Mouse (Mus musculus): ENCODE measurements at regions not wholly inside any gene's neighbourhood (a gene's known extent, or its start where the extent isn't known, plus 50 kb on each side); places are given as distances from the start of the nearest gene placed in this dataset.

DNA sequence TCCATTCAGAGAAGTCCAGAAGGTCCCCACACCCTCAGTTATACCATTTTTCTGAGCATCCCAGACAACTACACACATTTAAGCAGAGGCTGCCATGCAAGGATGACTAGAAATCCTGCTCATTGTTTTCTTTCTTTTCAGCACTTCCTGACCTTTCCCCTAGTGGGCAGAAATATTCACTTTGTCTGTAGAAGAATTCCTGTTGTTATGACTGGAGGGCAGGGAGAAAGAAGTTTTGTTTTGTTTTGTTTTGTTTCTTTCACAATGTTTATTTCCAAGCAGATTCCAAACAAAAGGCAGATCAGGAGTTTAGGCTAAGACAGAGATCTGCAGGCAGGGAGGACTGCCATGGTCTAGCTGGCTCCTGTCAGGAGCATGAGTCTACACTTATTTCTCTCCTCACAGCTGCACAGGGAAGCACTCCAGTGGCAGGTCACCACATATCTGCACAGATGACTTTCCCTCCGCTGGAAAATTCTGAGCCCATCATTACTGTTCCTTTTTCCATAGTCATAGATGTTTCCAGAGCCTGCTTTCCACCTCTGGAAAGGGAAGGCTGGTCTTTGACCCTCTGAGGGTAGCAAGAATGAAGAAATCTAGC, 182.5 kb upstream of the Dyrk2 start:
- no peak for DNase-seq

GRCm38 (mm10) chr10:119051598-119051997, 181.6 kb upstream of the Dyrk2 start:
- DNase-seq: no peak

DNA sequence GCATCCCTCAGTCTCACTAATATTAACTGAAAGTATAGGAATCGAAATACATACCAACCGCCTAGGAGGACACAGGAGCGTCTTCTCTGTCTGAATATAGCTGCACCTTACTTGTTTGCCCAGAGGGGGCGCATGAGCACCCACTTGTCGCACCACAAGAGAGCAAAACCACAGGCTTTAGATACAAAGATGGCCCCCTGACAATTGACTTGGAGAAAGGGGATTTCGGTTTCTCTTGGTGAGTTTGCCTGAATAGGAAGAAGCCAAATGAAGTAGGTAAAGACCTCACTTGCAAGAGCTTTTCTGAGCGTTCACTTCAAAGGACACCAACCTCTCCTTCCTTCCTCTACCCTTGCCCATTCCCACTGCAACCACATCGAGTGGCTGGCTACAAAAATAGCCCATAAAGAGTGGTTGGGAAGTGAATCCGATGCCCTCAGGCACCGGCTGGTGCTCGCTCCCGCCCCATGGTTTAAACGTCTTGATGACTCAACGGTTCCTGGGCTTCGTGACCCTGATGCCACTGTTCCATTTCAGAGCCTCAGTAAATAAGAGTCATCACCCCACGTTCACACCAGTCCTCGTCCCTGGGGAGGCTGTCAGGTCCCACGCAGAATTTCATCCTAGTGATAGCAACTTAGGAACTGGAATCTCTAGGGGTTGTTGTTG, 180.1 kb upstream of the Dyrk2 start:
- no peak for DNase-seq

DNA sequence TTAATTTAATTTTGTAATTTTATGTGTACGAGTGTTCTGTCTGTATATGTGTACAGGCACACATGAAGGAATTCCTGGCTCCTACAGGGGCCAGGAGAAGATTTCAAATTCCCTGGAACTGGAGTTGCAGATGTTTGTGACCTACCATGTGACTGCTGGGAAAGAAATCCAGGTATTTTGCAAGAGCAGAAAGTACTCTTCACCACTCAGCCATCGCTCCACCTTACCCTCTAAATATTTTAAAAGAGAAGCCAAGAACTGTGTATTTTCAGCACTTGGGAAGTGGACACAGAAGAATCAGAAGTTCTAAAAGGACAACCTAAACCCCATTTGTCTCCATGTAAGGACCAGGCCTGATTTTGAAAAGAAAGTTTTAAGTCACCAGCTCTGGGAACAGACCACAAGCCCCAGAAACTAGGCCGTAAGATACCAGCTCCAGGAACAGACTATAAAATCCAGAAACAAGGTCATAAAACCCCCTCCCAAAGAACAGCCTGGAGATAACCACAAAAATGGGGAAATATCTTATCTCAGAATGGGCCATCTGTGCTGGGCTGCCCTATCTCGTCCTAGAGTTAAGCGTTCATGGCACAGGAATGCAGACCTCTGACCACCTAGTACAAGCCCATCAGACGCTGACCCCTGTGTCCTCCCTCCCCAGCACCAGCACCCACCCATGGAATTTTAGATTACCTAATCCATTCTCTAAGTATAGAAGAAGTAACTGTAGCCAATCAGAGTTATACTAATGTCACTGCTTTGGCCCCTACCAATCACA, 178.8 kb upstream of the Dyrk2 start:
- DNase-seq: no peak

GRCm38 (mm10) chr10:119045059-119045458, 175.1 kb upstream of the Dyrk2 start:
- DNase-seq: no peak

- no peak for DNase-seq
Observed at GRCm38 (mm10) chr10:119043069-119043468, 173.1 kb upstream of the Dyrk2 start.

- no peak for DNase-seq
Observed at GRCm38 (mm10) chr10:119040205-119040604, 170.2 kb upstream of the Dyrk2 start.

- DNase-seq: no peak
Observed at GRCm38 (mm10) chr10:119039732-119040131, 169.7 kb upstream of the Dyrk2 start.

- DNase-seq: no peak
Observed at GRCm38 (mm10) chr10:119038991-119039390, 169.0 kb upstream of the Dyrk2 start.

- DNase-seq: no peak
Observed at GRCm38 (mm10) chr10:119037781-119038180, 167.8 kb upstream of the Dyrk2 start.

GRCm38 (mm10) chr10:119035863-119036262, 165.9 kb upstream of the Dyrk2 start:
- DNase-seq: no peak

- DNase-seq: no peak
Observed at GRCm38 (mm10) chr10:119034396-119034795, 164.4 kb upstream of the Dyrk2 start.

DNA sequence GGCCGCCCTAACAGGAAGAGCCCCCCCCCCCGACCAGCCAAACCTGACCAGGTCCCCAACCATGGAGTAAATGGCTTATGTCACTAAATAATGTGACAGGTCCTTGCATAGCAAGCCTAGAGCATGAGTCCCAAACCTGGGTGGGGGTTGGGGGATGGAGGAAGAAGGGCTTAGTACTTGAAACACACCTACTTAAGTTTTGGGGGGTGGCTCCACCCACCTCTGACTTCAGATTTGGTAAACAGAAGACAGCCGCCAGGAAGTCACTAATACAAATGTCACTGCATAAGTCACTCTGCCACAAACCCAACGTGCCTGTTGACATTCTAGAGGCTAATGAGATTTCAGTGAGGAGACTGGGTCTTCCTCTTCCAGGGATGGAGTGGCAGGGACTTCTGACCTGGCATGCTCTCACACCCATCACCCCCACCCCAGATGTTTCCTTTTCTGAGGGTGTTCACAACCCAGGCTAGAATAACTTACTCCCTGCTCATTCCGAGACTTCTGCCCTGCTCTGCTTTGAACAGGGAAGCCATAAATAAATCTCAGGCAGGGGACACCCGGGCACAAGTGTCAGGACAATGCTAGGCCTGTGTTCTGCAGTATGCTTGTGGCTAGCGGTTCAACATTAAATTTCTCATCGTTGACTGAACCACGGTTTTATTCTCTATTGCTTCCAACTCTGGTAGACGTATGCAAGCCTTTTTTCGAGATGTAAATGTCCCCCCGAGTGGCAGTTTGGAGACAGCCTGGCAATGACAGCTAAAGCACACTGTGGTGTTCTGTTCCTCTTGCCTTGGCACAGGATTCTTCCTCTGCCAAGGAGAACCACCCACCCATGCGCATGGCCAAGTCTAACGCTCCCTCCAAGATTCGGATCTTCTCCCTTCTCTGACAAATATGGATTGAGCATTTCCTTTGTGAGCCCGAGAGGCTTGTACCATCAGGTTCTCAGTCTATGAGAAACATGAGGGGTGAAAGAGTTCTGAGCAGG, 161.6 kb upstream of the Dyrk2 start:
- peak; percentile 34 for DNase-seq

- no peak for DNase-seq
Observed at GRCm38 (mm10) chr10:119028480-119029137, 158.6 kb upstream of the Dyrk2 start.

DNA sequence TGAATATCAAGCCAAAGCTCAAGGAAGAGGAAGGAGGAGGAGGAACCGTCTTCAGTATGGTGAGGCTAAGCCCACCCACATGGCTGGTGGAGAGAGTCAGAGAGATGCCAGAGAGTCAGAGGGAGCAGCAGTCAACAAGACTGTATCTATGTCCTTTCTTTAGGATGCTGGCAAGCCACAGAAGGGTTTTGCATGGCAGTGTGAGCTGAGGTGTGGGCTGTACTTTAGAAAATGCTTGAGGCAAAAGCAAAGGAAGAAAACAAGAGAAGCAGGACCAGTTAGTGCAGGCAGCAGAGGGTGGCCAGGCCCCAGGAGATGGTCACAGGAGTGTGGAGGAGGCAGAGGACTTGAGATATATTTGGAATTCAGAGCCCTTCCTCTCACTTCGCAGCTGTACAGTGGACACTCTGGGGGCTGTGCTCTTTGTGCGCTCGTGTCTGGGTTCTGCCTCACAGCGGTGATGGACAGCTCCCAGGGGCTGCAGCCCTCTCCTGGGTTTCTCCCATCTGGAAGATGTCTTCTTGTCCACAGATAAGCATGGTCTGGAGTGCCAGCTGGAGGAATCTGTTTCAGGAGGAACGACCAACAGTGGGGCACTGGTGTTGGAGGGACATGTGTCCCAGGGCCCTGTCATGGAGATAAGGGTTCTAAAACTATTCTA, 157.4 kb upstream of the Dyrk2 start:
- DNase-seq: no peak

GRCm38 (mm10) chr10:119026291-119026690, 156.3 kb upstream of the Dyrk2 start:
- no peak for DNase-seq

GRCm38 (mm10) chr10:119024425-119024824, 154.4 kb upstream of the Dyrk2 start:
- DNase-seq: no peak

DNA sequence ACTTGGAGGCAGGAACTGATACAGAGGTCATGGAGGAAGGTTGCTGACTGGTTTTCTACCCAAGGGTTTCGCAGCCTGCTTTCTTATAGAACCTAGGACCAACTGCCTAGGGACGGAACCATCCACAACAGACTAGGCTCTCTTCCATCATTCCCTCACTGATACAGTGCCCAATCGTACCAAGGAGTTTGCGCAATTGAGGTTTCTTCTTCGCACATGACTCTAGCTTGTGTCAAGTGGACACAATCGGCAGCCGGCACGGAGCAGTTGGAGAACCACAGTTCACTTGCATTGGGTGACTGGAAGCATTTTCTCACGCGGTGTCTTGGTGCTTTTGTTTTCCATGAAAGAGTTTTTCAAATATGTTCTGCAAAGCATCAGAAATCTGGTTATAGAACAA, 149.1 kb upstream of the Dyrk2 start:
- no peak for DNase-seq

DNA sequence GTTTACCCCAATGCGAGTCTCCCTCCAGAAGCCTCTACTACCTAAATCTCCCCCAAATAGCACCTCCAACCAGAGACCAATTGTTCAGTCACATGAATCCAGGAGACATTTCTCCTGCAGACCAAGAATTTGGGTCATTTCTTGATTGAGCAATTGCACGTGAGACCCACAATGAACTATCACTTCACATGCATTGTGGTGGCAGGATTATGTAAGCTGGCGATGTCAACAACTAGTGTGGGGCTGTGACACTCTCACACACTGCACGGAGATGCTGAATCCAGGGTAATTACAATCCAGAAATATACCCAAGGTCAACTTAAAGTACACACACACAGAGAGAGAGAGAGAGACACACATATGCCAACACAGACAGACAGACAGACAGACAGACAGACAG, 148.5 kb upstream of the Dyrk2 start:
- DNase-seq: no peak

- DNase-seq: no peak
Observed at GRCm38 (mm10) chr10:119016104-119016503, 146.1 kb upstream of the Dyrk2 start.

- DNase-seq: no peak
Observed at GRCm38 (mm10) chr10:119015311-119016055, 145.5 kb upstream of the Dyrk2 start.
